Mouse (Mus musculus) spleen, adult 2 months (tissue): ENCODE results near the gene Iqcn.

ENCODE experiments used
- CTCF ChIP-seq: fragments of 200-500 bp; IDR thresholded peaks from 2 replicates; pipeline ENCODE4 v1.5.1; 2011; ENCODE audit warnings: mild to moderate bottlenecking, inconsistent platforms; ENCODE audit not compliant: insufficient read depth, insufficient read length, insufficient replicate concordance; ENCODE audit errors: extremely low read depth
- POLR2A ChIP-seq: fragments of 200-500 bp; IDR thresholded peaks from 2 replicates; pipeline ENCODE4 v1.6.1; 2011; ENCODE audit warnings: low read depth, low read length, inconsistent platforms

- TF ChIP-seq CTCF (no peak), POLR2A (no peak)
Measured at GRCm38 (mm10) chr8:70677451-70678080, 25.7 kb upstream of the Iqcn start.
